Mouse (Mus musculus) liver, embryonic 14 days (tissue): ENCODE results near the gene Ccdc30. TPM values are rescaled to one million over a fixed set of nuclear protein-coding genes. Genes with fewer than 3 reads are reported as not detected.

Experiments
- polyA plus RNA-seq: library from polyadenylated mRNA; depleted of rRNA; stranded (reverse); fragments of >200 nt; gene quantifications from 2 replicates; pipeline ENCODE4 v1.2.3, GENCODE M21; 2012; rRNA removed

The Ccdc30 gene
- 0.48 and 0.51 TPM in 2 replicates for polyA plus RNA-seq

GRCm38 (mm10) chr4:119415072-119415753 is at the start of gene Ccdc30:
Gene Ccdc30 (minus strand): TSS chr4:119415521.

DNA sequence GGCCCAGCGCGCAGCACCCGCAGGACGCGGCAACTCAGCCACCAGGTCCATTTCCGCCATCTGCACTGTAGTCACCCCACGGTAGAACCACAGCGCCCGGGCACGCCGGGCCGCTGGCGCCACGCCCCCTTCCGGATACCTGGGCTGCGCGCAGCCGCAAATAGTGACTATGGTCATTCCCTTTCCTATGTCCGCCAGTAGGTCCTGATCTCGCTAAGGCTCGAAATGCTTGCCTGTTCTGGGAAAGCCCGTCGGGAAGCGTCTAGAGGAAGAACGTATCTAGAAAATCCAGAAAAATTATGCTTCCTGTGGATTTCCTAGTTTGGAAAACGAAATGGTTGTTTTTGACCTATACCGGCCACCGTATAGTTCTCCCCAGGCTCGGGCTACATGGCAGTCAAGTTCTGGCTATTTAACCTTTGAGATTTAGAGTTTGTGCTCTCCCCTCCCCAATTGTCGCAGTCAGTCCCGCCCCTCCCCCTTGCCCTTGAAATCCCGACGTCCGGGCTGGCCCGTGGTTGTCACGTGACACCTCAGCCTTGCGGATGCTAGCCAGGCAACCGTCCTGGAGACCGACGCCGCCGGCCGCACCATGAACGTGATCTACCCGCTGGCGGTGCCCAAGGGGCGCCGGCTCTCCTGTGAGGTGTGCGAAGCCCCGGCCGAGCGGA is 7.1 kb upstream of the Ccdc30 start, which contains the start of the genes Ppcs and Zmynd12:
Gene Ppcs, minus strand, starts transcription at position 127 of the 671 bp plus-strand sequence.
Gene Zmynd12, plus strand, starts transcription at position 521 of the 671 bp plus-strand sequence.

DNA sequence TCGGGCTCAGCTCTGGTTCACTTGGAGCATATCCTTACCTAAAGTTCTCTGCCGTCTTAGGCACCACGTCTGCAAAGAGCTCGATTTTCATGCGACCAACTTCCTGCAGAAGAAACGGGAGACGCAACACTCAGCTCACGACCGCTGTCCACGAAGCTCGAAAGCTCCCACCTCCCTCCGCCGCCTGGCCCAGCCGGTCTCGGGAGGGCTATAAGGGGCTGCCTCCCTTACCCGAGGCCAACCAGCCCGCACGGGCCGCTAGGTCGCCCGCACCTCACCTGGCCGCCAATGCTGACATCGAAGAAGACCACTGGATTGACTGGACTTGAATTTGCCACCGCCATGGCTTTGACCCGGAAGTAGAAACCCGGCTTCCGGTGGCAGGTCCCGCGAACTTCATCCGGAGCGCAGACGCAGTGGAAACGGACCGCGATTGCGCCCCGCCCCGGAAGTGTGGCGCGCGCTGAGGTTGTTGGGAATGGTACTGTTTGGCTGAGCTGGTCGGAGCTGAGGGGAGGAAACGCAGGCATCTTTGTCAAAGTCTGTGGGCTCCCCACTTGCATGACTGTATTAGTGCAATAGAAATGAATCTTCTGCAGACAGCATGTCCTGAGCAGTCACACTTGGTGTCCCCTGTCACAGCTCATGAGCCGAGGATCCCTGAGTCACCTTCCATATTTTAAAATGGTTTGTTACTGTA is 95.0 kb downstream of the Ccdc30 start, which contains the start of gene Ppih:
Gene Ppih, minus strand, starts transcription at position 416 of the 700 bp plus-strand sequence.

DNA sequence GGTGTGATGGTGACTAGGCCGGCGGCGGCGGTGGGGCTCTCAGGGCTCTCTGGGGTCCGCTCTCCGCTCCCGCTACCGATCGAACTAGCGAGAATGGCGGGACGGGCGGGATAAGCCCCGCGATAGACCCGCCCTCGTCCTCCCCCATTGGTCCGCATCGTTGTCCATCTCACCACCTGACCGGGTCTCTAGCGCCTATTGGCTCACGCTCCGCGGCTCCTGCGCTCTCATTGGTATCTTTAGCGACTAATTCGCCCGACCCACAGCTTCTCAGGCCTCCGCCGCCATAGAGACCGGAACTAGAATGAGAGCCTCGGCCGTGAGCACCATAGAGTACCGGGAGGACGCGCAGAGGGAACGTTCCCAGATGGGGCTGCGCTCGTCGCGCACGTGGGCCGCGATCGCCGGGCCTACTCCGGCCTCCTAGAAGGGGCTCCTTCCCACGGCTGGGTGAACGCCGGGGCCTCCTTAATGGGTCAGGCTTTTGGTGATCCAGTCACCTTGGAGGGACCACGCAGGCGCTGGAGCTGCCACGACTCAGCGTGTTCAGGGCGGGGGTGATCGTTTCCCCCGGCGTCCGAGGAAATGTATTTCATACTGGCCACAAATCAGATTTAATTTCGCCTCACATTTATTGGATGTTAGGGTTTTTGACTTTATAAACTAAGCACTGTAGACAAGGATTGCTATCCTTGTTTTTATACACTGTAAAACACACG is 120.7 kb downstream of the Ccdc30 start, which contains the start of gene Ybx1:
Gene Ybx1, minus strand, starts transcription at position 190 of the 719 bp plus-strand sequence.

Other genes starting within 250 kb of the Ccdc30 start
- 2.7 and 3.1 TPM in 2 replicates for gene Zfp691, start 241.3 kb downstream of the Ccdc30 start, polyA plus RNA-seq
- 185 and 211 TPM in 2 replicates for gene Ermap, start 225.5 kb downstream of the Ccdc30 start, polyA plus RNA-seq
- gene Svbp, start 220.2 kb downstream of the Ccdc30 start, polyA plus RNA-seq, result 50.0 and 58.2 TPM in 2 replicates
- not detected in 2 replicates for gene Tmem269, start 197.3 kb downstream of the Ccdc30 start, polyA plus RNA-seq
- 2.6 and 3.3 TPM in 2 replicates for gene AU022252, start 182.8 kb downstream of the Ccdc30 start, polyA plus RNA-seq
- 8.4 and 9.3 TPM in 2 replicates for gene P3h1, start 182.6 kb downstream of the Ccdc30 start, polyA plus RNA-seq
- not detected in 2 replicates for gene Cldn19, start 160.1 kb downstream of the Ccdc30 start, polyA plus RNA-seq
- gene Ybx1, start 120.9 kb downstream of the Ccdc30 start, polyA plus RNA-seq, result 266 and 272 TPM in 2 replicates
- 56.8 and 62.2 TPM in 2 replicates for gene Ppih, start 95.0 kb downstream of the Ccdc30 start, polyA plus RNA-seq
- 6.7 and 7.5 TPM in 2 replicates for gene Ppcs, start 6.9 kb upstream of the Ccdc30 start, polyA plus RNA-seq
- gene Zmynd12, start 7.3 kb upstream of the Ccdc30 start, polyA plus RNA-seq, result 0.07 and 0.13 TPM in 2 replicates
- gene Rimkla, start 77.1 kb upstream of the Ccdc30 start, polyA plus RNA-seq, result 0.01 TPM in 2 replicates
- gene Foxj3, start 121.5 kb upstream of the Ccdc30 start, polyA plus RNA-seq, result 5.1 and 5.3 TPM in 2 replicates
- gene Frg2f1, start 124.0 kb upstream of the Ccdc30 start, polyA plus RNA-seq, result 1.1 and 1.2 TPM in 2 replicates
- 0.09 TPM in 1 of 2 replicates, not detected in the other for gene Guca2a, start 222.2 kb upstream of the Ccdc30 start, polyA plus RNA-seq
- 0.09 and 0.25 TPM in 2 replicates for gene Guca2b, start 243.4 kb upstream of the Ccdc30 start, polyA plus RNA-seq